Mouse (Mus musculus): ENCODE results near the gene Bmp4. TPM values are rescaled to one million over a fixed set of nuclear protein-coding genes. Genes with fewer than 3 reads are reported as not detected.

Bmp4 gene
- total RNA-seq (2022): 10 to 100 TPM in 2 of 4 experiments, 1 to 10 TPM in 2; 8.0 to 15.1 (median 10.1) TPM

DNA sequence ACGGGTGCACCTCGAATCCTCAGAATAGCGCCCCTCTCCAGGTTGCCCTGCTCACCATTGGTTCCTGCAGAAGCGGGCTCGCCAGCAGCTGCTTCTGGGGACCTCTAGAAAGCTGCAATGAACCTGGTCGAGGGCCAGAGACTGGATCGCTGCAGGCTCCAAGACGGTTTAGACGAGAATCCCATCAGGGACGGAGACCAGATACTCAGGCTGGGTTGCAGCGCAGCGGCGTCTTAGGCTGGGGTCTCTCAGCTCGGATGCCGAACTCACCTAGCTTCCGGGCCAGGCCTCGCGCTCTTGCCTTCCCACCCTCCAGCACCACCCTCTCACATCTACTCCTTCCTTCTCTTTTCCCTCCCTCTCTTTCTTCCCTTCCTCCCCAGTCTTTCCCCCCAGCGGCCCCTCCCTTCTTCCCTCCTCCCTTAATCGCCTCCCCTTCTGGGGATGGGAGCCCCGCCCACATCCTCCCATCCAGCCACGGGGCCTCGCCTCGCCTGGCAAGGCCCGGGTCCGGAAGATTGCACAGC lies at the start of gene Bmp4:
Gene Bmp4 (minus strand): TSS at position 421 of the 527 bp plus-strand sequence.
- peak; percentile 51 for DNase-seq (ENCODE audit: low spot score)

DNA sequence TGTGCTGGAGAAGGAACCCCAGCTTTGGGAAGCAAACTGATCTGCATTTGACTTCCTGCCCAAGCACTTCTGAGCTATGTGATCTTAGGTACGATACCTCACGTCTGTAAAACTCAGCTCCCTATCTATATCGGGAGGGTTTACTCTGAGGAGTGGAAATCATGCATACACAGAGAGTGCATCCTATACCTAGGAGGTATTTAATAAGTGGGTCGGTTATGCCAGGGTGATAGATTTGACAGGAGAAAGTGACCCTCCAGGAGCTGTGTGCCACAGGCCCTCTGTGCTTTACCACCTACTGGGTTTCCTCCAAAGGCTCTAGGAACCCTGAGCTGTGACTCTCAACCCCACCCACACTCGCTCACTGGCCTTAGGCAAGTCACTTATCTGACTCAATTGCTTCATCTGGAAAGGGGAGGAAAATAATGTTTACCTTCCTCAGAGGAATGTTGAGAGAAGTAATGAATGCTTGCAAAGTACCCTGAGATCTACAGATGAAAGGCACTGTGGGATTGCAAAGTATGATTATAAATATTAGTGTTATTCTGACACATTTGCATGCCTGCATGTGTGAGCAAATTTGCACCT lies 49.1 kb upstream of the Bmp4 start:
- no peak for DNase-seq (ENCODE audit: low spot score)

DNA sequence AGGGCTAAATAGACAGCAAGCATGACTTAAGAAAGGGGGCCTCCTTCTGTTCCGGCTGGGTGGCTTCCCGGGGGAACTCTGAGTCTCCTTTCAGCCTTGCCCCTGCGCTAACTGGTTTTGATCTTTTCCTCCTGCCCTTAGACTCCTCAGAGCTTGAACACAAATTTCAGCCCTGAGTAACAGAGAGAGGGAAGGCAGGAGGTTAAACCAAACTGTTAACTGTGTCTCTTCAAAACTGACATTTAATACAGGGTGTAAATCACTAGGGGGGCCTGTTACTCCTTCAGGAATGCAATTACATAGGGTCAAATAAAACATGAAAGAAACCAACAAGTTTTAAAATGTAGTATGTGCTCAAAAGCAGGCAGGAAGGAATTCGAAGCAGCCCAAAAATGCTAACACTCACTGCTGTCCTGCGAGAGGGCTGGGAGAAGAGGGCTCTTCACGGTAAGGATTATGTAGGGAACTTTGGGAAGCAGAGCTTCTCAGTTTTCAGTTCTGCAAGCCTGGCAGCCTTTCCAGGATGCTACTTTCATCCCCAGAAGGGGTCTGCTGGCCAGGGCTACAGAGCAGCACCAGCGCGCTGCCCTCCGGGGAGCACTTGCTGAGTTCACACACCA lies 46.1 kb upstream of the Bmp4 start:
- no peak for DNase-seq (ENCODE audit: low spot score)

DNA sequence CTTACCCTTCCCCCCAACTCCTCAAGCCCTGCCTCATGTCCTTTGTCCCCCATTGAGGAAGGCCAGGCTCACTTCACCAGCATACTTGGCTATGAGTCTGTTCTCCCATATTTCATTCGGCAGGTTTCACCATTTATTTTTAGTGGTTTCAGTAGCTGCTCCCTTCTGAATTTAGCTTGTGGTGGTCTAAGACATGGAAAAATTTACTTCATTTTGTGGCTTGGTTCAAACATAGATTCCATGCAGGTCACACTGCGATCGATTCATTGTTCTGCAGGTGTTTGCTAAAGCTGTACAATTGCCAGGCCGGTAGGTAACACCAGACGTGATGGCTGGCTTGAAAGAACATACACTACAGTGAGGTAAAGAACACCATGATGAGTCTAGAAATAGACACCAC lies 39.8 kb upstream of the Bmp4 start:
- DNase-seq (ENCODE audit: low spot score): no peak

DNA sequence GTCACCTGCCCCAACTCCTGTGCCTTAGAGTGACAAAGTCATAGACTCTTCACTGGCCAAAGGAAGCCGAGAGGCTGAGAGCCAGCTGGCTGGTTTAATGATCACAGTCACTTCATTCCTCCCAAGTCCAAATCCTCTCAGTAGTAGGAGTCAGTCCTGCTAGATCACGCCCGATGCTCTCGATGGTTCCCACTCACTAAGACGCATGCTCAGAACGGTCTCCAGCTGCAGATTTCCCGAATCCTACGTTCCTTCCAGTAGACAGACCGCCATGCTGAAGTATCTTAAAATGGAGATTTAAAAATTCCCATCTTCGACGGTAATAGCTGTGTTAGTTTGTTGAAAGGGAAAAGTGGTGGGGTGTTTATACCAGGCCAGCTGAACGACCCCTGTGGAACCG lies 36.8 kb upstream of the Bmp4 start:
- no peak for DNase-seq (ENCODE audit: low spot score)

DNA sequence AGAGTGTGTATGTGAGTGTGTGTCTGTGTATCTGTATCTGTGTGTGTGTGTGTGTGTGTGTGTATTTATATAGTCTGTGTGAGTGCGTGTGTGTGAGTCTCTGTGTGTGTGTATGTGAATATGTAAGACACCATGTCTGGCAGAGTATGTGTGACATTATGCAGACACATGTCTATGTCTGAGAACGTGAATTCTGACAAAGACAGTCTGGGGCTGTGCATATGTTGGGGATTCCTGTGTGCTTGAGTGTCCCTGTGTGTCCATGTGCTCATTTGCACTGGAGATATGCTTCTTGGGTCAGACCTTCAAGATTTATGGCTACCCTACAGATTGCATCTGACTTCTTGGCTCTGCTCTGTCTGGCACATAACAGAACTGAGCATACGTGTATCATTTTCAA lies 31.4 kb upstream of the Bmp4 start:
- no peak for DNase-seq (ENCODE audit: low spot score)

DNA sequence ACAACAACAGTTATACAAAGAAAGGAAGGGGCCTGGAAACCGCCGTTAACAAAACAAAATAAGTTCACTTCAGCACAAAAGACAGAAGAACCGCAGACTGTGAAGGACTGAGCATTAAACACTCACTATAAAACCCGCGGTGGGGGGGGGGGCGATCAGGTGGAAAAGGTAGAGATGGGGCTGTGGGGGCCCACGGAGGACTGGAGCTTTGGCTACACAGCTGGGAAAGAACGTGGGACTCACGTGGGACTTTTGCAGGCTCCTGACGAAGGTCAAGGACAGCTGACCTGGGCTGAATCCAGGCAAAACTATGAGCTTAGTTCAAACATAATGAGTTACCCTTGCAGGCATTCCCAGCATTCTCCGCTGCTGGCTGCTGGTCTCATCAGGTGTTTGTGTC lies 28.8 kb upstream of the Bmp4 start:
- no peak for DNase-seq (ENCODE audit: low spot score)

DNA sequence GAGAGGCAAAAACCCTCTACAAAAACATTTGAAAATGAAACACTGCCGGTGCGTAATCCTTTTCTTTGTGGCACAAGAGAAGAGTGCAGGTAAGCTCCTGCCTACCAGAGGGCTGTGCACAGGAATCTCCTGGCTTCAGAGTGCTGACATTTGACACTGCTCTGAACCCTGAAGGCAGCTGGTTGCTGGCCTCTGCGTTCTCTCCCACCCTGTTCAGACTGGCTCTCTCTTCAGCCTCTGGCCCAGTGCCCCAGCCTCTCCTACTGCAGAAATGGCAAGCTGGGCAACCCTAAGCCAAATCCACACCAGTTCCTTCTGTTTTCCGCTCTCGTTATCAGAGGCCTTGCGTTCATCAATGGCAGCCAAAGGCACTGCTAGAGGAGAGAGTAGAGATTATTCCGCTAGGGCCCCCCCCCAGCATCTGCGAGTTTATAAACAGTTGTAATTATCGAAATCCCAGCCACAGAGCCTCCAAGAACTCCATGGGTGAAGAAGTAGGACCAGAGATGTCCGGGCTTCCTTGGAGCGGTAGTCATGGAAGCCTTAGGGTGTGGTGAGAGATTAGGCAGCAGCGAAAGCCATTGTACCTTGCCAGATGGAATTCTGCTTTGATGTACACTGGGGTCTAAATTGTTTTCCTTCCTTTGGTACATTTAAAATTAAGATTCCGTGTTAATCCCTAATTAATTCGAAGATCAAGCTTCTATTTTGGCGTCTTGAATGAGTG lies 28.1 kb upstream of the Bmp4 start:
- DNase-seq (ENCODE audit: low spot score): no peak

DNA sequence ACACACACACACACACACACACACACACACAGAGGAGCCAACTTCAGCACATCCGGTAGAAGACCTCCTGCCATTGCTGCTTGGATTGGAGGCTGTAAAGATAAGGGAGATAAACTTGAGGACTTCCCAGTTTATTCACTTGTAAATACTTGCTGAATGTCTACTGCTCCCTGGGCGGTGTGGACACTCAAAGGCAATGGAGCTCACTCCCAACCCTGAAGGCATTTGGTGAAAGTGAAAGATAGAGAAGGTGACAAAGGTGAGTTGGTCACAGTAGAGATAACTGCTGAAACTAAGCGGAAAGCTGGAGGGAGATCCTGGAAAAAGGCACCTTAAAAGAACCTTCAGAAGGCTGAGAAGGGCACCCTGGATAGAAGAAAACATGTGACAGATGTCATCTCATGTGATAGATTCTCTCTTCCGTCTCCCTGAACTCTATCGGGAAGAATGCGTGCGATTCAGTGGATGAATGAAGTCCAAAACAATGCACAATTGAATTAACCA lies 22.1 kb upstream of the Bmp4 start:
- no peak for DNase-seq (ENCODE audit: low spot score)

DNA sequence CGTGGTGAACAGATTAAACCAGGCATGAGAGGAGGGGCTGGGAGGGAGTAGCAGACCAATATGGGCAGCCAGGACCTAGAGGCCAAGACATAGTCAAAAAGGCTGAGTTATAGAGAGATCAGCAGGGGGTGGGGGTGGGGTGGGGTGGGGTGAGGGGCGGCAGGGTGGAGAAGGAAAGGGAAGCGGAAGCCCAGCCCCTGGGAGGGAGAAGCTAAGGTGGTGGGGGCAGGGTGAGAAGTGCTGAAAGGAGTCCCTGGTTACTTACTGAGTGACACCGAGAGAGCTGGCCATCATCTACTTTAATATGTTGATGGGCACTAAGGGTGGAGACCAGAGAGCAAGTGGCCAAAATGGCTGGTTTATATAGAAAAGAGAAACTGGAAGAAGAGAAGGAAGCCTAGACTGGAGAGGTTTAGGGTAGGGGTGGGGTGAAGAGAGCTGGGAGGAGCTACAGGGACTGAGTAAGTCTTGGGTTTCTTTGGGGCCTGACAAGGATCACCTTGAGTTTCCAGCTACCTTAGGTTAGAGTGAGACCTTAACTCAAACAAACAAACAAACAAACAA lies 20.2 kb upstream of the Bmp4 start:
- no peak for DNase-seq (ENCODE audit: low spot score)

DNA sequence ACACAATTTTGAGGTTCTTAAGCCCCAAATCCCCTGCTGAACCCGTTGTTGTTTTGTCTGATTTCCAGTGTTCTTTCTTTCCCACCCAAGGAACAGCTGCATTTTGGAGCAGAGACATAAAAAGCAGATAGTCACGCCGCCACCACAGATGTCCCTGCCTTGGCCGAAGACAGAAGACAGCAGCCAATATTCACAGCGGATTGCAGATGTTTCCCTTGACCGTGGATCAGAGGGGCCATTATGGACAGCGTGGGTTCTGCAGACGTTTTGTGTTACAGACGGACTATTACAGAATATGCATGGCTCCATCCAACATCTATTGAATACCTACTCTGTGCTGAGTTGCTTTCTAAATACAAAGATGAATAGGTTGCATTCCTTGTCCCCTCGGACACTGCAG lies 18.5 kb upstream of the Bmp4 start:
- DNase-seq (ENCODE audit: low spot score): no peak

DNA sequence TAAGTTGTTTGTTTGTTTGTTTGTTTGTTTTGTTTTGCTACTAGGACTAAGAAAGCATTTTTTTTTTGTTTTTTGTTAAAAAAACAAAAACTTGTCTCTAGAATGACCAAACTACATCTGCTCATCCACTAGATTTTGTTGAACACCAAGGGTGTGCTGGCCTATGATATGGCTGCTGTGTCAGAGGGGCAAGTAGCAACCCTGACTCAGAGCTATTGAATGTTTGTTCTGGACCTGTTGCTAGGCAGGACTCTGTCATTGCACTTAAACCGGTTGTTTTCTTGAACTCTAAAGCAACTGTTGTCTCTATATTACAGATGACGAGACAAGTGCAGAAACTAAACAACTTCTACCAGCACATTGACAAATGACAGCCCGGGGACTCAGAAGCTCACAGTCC lies 17.9 kb upstream of the Bmp4 start:
- DNase-seq (ENCODE audit: low spot score): no peak

DNA sequence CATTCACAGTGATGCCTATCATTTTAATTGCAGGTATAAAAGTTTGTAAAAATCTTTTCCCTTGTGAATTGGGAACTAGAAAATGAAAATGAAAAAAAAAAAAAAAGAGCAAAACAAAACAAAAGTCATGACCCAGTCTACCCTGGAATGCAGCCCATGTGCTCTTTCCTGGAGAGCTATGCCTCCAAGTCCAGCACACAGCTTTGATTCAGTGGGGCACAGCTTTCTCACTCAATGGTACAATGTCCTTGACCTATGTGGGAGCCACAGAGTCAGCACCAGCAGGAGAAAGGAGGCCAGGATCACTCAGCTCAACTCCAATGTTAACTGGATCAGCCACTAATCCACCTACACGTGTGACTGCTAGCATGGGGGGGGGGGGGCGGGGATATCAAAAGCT lies 9.5 kb upstream of the Bmp4 start:
- no peak for DNase-seq (ENCODE audit: low spot score)

DNA sequence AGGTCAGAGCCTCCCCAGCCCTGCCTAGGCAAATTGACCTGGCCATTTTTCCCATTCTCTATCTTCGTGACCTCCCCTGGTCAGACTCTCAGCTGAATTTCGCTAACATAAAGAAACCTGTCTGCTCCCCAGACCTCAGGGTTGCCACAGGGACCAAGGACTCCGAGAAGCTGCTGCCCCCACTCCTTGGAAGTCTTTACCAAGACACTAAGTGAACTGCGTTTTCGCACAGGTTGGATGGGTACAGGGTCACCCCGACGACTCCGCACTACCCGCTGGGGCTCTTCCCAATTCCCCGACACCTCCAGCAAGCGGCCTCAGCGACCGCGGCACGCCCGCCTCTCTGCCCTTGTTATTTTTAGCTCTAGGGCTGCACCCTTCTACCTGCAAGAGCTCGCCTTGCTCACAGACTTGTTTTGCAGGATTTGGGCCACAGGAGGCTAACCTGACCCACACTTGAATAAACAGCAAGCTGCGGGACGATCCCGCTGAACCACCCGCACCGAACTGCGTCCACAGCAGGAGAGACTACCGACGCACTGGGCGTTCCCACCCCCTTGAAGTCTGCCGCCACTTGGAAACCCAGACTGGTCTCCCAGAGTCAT lies 7.7 kb upstream of the Bmp4 start:
- DNase-seq (ENCODE audit: low spot score): no peak

DNA sequence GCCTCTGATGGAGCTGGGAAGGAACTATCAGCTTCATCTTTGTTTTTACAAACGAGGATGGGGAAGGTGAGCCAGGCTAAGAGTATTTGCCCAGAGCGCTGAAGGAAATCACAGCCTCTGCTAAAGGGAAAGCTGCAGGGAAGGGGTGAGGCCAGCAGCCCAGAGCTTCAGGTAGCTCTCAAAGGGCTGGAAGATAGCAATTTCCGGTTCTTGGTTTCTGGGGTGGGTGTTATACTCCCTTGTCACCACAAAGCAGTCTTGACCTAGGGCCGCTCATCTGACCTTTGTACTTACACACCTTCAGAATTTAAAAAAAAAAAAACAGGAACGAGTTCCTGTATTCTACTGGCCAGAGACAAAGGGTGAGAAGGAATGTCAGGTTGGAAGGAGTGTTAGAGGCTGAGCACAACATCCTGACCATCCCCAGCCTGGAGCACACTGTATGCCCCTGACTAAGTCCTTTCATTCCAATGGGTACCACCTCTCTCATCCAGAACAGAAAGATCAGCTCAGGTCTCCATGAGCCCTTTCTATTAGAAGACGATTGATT lies 1.2 kb upstream of the Bmp4 start:
- no peak for DNase-seq (ENCODE audit: low spot score)

DNA sequence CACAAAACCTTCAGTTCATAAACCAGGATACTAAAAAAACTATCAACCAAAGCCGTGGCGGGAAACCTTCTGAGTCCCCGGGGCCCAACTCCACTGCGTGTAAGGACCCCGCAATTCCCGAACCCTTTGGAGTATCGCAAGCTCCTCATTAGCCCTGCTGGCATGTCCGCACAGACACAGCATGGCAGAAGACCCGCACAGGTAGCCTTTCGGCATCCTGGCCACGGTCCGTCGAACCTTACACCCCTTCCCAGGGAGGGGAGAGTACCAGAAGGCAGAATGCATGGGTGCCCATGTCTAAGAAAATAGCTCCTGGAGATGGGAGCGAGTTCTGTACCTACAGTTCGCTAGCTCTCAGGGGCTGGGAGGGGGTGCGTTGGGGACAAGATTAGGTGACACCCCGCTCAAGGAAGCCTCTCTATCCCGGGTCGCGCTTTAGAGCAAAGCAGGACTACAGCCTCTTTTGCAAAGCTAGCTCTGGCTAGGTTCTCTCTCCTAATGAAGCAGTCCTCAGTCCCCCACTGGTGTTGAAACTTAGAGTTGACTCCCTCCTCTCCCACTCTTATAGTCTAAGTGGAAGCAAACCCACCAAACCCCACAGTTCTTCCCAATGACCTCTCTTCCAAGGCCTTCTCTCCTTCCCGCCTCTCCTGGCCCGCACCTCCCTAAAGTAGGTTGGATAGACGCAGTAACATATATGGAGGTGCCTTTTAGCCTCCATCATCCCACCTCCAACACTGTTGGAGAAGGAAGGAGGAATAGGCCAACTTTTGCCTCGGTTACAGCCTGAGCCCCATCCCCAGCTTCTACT lies 826 bp downstream of the Bmp4 start:
- no peak for DNase-seq (ENCODE audit: low spot score)

DNA sequence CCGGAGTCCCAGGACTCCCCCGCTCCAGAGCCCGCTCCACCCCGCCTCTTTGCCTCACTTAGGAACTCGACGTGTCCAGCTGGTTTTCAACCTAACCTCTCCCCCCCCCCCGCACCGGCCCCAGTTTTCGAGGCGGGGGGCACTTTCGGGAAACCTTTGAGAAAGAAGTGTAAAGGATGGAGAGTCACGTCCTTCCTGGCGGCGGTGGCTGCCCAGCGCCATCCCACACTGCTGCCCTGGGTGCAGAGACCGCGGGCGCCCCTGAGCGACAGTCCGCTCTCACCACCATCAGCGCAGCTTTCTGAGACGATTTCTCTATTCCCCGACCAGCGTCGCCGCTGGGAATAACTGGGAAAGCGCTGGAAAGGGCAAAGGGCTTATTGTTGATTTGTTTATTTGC lies 1.8 kb downstream of the Bmp4 start:
- no peak for DNase-seq (ENCODE audit: low spot score)

DNA sequence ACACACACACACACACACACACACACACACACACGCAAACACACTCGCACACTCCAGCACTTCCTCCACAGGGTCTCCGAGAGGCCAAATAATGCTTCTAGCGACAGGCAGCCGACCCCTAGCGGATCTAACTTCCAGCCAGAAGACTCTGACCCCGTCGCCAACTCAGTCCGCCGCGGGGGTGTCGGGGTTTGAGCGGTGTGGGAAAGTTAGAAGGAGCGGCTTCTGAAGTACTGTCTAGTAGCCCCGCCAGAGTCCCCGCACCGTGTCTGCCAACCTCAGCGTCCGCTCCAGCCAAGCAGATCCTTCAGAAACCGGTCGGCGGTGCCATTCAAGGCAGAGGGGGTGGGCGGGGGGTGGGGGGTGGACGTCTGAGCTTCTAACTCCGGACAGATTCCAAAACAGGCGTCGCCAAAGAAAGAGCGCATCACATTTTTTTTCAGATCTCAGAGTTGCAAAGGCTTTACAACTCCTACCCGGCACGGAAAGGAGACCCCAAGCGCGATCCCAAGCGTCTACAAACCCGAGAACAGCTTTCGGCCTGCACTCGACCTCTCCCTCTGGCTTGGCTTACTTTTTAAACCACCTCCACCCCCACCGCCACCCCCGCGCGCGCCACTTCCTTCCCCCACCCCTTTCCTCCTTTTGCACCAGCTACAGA lies 2.5 kb downstream of the Bmp4 start:
- DNase-seq (ENCODE audit: low spot score): no peak

DNA sequence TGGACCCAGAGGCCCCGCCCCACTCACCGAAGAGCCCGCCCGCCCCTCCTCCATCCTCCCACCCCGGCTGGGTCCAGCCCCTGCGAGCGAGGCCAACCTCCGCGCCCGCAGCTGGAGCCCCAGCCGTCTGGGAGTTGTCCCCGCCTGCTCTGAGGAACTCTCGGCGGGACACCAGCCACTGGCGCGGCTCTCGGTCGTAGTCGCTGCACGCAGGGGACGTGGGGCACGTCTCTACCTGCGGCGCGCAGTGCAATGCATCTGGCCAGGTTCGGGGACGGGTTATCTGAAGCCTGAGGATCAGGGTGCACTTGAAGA lies 3.2 kb downstream of the Bmp4 start:
- peak; percentile 75 for DNase-seq (ENCODE audit: low spot score)
